Mouse (Mus musculus): ENCODE data around the gene Emx1. TPM values are rescaled to one million over a fixed set of nuclear protein-coding genes. Genes with fewer than 3 reads are reported as not detected.

The Emx1 gene
- polyA plus RNA-seq, 1 experiment from 2014 or later: not detected

GRCm38 (mm10) chr6:85250811-85251241, 63.6 kb downstream of the Emx1 start:
- ATAC-seq (no peak), DNase-seq (ENCODE audit: low spot score) (no peak)
- 38% methylated on average over 6 of the region's 6 CpGs for WGBS
- Histone ChIP-seq H3K36me3 (ENCODE audit: insufficient read depth, low read length) (no peaks in the 10 kb centered on the region), H3K4me1 (ENCODE audit: insufficient read depth, low read depth, low read length) (0 out of 2 replicates have a peak, but pooled peaks cover 3% of the 10 kb centered on the region), H3K27me3 (replicated peaks; ENCODE audit: insufficient read depth, low read length) (no peaks in the 10 kb centered on the region), H3K27ac (ENCODE audit: low read length) (no peak overlapping the region), H3K4me3 (ENCODE audit: low read depth, low read length) (no peak overlapping the region), H3K9me3 (ENCODE audit: low read length) (no peaks in the 10 kb centered on the region), H3K9ac (replicated peaks; ENCODE audit: low read depth) (no peak overlapping the region), H3K4me2 (replicated peaks; ENCODE audit: low read depth, low read length) (no peak overlapping the region)
- no peak for TF ChIP-seq EP300 (IDR thresholded peaks at IDR 0.05)
- TF ChIP-seq CTCF (IDR thresholded peaks at IDR 0.05): no peak

- no peaks in the 10 kb centered on the region for H3K36me3 ChIP-seq (ENCODE audit: insufficient read depth, low read length)
Observed at GRCm38 (mm10) chr6:85252251-85253058, 65.2 kb downstream of the Emx1 start.

GRCm38 (mm10) chr6:85253275-85253674, 66.0 kb downstream of the Emx1 start:
- H3K4me2 ChIP-seq (replicated peaks; ENCODE audit: low read depth, low read length): no peak overlapping the region
- H3K36me3 ChIP-seq (ENCODE audit: insufficient read depth, low read length): no peaks in the 10 kb centered on the region
- no peak for TF ChIP-seq EP300 (IDR thresholded peaks at IDR 0.05)
- peak; percentile 24; the same call in 1 of the 2 replicates for TF ChIP-seq CTCF (IDR thresholded peaks at IDR 0.05)
- no peak overlapping the region for H3K27ac ChIP-seq (ENCODE audit: low read length)
- 68% methylated on average over 3 of the region's 3 CpGs for WGBS
- H3K4me1 ChIP-seq (ENCODE audit: insufficient read depth, low read depth, low read length): 0 out of 2 replicates have a peak, but pooled peaks cover 3% of the 10 kb centered on the region
- no peaks in the 10 kb centered on the region for H3K9me3 ChIP-seq (ENCODE audit: low read length)
- no peaks in the 10 kb centered on the region for H3K27me3 ChIP-seq (replicated peaks; ENCODE audit: insufficient read depth, low read length)
- DNase-seq (ENCODE audit: low spot score) (no peak), ATAC-seq (no peak)
- H3K4me3 ChIP-seq (ENCODE audit: low read depth, low read length): no peak overlapping the region
- no peak overlapping the region for H3K9ac ChIP-seq (replicated peaks; ENCODE audit: low read depth)

More at GRCm38 (mm10) chr6:85252251-85253058, 65.2 kb downstream of the Emx1 start:
- H3K4me3 ChIP-seq (ENCODE audit: low read depth, low read length): no peak overlapping the region
- 84% methylated on average over 17 of the region's 17 CpGs for WGBS
- DNase-seq (ENCODE audit: low spot score): no peak
- H3K4me2 ChIP-seq (replicated peaks; ENCODE audit: low read depth, low read length): no peak overlapping the region
- H3K27me3 ChIP-seq (replicated peaks; ENCODE audit: insufficient read depth, low read length): no peaks in the 10 kb centered on the region
- H3K27ac ChIP-seq (ENCODE audit: low read length): no peak overlapping the region
- TF ChIP-seq CTCF (IDR thresholded peaks at IDR 0.05): no peak
- TF ChIP-seq EP300 (IDR thresholded peaks at IDR 0.05): no peak
- no peaks in the 10 kb centered on the region for H3K9me3 ChIP-seq (ENCODE audit: low read length)
- 0 out of 2 replicates have a peak, but pooled peaks cover 3% of the 10 kb centered on the region for H3K4me1 ChIP-seq (ENCODE audit: insufficient read depth, low read depth, low read length)
- no peak overlapping the region for H3K9ac ChIP-seq (replicated peaks; ENCODE audit: low read depth)
- no peak for ATAC-seq

Other genes with a start within 250 kb of the Emx1 start
- gene Exoc6b, start 117.9 kb upstream of the Emx1 start, polyA plus RNA-seq (2015; fragmentation: Nextera tagmentation; extraction: Ambion mirVana): 14.8 and 16.1 TPM in 2 replicates
- gene Spr, start 49.7 kb upstream of the Emx1 start, polyA plus RNA-seq (2015; fragmentation: Nextera tagmentation; extraction: Ambion mirVana): 45.3 and 54.3 TPM in 2 replicates
- 8.0 and 9.9 TPM in 2 replicates for gene Sfxn5, start 146.0 kb downstream of the Emx1 start, polyA plus RNA-seq (2015; fragmentation: Nextera tagmentation; extraction: Ambion mirVana)
- gene Rab11fip5, start 187.2 kb downstream of the Emx1 start, polyA plus RNA-seq (2015; fragmentation: Nextera tagmentation; extraction: Ambion mirVana): 11.2 and 12.2 TPM in 2 replicates
- 0.24 and 0.27 TPM in 2 replicates for gene Noto, start 236.4 kb downstream of the Emx1 start, polyA plus RNA-seq (2015; fragmentation: Nextera tagmentation; extraction: Ambion mirVana)
- gene Smyd5, start 244.6 kb downstream of the Emx1 start, polyA plus RNA-seq (2015; fragmentation: Nextera tagmentation; extraction: Ambion mirVana): 13.3 and 14.8 TPM in 2 replicates

Measured in lung, postnatal 0 days (tissue).